Mouse (Mus musculus) brain, embryonic 14.5 days (tissue): Measurements from ENCODE around the gene Fam57a. TPM values are rescaled to one million over a fixed set of nuclear protein-coding genes. Genes with fewer than 3 reads are reported as not detected.

Experiments
- DNase-seq: peaks from one replicate; pipeline ENCODE4 v3.0.0-alpha.2; 2011; ENCODE audit warnings: low read depth
- CTCF ChIP-seq: fragments of 200-500 bp; IDR thresholded peaks from 2 replicates; pipeline ENCODE4 v1.5.1; 2012; ENCODE audit warnings: inconsistent platforms, mild to moderate bottlenecking, moderate library complexity, borderline replicate concordance; ENCODE audit not compliant: insufficient read depth, insufficient read length; ENCODE audit errors: extremely low read depth
- POLR2A ChIP-seq: fragments of 200-500 bp; IDR thresholded peaks from 2 replicates; pipeline ENCODE4 v1.6.1; 2012; ENCODE audit warnings: mild to moderate bottlenecking, inconsistent platforms, borderline replicate concordance; ENCODE audit not compliant: poor library complexity, insufficient read depth, insufficient read length, severe bottlenecking; ENCODE audit errors: extremely low read depth
- polyA plus RNA-seq: library from polyadenylated mRNA; depleted of rRNA; stranded (reverse); fragments of >200 nt; gene quantifications from 2 replicates; pipeline ENCODE4 v1.2.3, GENCODE M21; 2012; rRNA removed

Fam57a gene
- polyA plus RNA-seq, 1 experiment = 32.1 TPM

DNA sequence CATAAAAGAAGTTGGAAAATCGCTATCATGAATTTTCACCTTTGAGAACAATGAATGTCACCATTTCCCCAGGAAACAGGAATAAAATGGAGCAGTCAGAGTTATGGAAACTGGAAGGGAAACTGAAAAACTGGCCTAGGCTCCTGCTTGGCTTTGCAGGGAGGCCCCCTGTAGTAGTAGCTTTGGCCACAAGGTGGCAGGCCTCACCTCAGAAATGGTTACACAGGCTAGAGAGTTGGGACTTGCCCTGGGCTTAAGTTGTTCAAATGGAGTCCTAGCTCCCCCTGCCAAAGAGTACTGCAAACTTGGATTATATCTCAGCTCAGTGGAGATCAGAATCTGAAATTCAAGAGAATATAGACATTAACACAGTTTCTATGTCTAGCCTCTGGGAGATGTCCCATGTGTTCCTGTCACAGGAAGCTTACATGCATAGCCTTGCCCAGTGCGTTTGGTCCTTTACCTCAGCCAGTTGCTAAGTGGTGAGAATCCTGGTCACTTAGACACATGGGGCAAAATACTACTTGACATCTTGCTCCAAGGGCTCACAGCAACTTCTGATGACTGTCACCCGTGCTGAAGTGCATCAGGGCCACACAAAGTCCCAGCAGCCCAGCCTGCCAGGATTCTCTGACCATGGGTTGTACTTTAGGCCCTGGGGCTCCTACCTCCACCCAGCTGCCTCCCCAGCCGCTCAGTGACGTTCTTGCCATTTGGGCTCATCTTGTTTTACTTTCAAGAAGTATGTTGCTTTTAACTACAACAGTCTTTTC is 73.9 kb downstream of the Fam57a start:
- peak; percentile 91 for DNase-seq
- TF ChIP-seq POLR2A (no peak), CTCF (peak; percentile 95)

DNA sequence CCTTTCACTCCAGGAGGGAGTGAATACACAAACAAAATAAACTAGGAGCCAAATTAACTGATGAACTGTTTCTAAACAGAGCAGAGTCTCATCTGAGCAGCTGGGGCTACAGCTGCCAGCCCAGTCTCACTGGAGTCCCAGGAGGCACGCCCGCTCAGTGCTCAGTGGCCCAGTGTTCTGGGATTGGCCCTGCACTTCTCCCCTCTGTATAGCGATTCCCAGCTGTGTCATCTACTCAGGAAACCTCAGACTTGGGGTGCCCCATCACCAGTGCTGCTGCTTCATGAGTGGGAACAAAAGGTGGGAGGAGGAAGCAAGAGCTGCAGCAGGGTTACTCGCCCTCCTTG is 74.4 kb downstream of the Fam57a start:
- no peak for DNase-seq
- TF ChIP-seq CTCF (no peak), POLR2A (no peak)

- peak; percentile 85 for DNase-seq
- TF ChIP-seq POLR2A = no peak
- TF ChIP-seq CTCF = no peak
Measured at GRCm38 (mm10) chr11:76255431-76256001, 76.0 kb downstream of the Fam57a start.

DNA sequence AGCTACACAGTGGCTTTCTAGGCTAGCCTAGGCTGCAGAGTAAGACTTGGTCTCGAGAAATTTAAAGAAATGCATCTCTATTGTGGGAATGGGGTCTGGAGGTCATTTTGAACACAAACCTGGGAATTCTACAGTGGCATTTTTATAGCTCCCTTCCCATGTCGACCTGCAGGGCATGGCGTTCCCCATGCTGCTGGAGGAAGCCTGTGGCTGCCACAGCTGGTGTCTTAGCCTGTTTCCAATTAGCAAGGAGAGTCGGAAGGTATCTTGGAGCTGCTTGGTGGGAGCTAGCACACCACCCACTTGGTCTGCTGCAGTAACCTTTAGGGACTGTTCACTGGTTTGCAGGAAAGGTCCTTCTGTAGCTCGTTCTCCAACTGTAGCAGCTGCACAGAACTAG is 76.7 kb downstream of the Fam57a start:
- no peak for TF ChIP-seq CTCF
- no peak for TF ChIP-seq POLR2A
- DNase-seq = peak; percentile 10

GRCm38 (mm10) chr11:76257386-76257785 is 77.9 kb downstream of the Fam57a start:
- TF ChIP-seq CTCF = no peak
- TF ChIP-seq POLR2A = no peak
- DNase-seq = no peak

- no peak for DNase-seq
- TF ChIP-seq CTCF (no peak), POLR2A (no peak)
Measured at GRCm38 (mm10) chr11:76258511-76258910, 79.0 kb downstream of the Fam57a start.

DNA sequence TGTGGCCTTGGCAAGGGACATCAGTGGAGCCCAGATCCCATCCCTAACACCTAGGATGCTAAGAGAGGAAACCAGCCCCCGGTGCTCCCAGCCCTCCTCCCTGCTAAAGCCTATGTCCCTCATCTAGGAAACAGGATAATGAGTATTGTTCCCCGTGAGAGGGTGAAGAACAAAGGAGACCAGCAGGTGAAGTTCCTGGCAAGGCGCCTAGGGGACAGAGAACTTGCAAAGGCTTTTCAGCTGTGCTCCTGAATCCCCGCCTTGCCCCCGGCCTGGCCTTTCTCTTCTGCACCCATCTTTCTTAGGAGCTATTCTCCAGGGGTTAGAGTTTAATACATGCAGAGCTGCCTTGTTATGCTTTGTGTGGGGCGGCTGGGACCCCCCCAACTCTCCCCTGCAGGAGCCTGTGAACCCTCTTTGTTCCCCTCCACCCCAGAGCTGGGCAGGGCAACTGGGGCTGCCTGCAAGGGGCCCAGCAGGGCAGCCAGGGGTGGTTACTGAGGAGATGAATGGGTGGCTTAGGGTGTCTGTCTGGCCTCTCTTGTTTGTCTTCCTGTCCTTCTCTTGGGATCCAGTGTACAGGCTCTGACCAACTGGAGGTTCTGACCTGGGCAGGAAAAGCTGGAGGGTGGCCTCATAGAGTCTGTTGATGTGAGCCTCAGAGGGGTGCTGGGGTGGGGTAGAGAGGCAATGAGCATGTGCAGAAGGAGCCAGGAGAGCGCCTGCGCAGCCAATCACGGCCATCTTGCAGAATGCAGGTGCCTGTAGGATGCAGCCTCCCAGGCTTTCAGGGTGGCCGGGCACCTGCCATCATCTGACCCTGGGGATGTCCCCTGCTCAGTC is 81.0 kb downstream of the Fam57a start:
- no peak for TF ChIP-seq CTCF
- TF ChIP-seq POLR2A = no peak
- DNase-seq = peak; percentile 43

DNA sequence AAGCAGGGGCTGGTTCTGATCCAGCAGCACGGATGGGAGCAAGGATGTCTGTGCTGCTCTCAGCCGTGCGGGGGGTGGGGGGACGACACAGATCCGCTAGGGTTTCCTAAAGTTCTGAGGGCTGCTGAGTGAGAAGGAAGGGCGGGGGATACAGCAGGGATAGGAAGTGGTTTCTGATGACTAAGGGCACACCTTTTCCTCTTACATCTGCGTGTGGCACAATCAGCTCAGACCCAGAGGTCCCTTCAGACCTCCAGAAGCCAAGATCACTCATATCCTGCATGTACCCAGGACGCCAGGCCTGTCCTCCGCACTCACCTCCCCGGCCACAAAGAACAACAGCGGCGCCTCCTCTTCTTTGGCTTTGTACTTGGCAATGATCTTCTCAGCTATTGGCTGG is 81.8 kb downstream of the Fam57a start:
- DNase-seq = no peak
- TF ChIP-seq CTCF = no peak
- no peak for TF ChIP-seq POLR2A

DNA sequence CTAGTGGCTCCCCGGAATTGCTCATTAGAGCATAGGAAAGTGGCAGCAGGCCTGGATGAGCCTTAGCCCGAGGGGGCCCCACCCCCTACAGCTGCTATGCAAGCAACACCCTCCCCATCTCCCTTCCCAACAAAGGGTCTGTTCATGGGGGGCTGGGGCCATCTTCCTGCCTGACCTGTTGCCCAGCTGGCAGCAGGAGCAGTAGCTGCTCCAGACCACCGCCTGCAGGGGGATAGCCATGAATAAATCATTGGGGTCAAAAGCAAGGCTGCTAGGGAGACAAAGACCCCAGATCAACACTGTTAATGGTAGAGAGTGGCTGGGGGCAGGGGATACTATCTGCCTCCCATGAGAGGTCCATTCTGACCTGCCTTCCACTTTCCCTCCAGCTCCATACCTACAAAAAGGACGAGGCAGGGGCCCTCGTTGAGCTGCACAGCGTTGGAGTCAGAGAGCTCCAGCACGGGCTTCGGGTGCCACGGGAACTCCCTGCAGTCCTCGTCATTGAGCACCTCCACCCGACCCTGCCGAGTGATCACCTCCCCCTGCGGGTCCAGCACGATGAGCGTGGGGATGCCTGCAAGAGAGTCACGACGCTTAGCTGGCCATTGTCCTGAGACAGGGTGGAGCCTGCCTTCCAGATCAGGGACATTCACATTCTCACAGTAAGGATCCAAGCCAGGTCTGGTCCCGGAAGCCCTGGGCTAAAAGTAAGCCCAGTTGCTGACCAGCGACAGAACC is 83.3 kb downstream of the Fam57a start:
- TF ChIP-seq POLR2A = no peak
- no peak for TF ChIP-seq CTCF
- DNase-seq = peak; percentile 64

Other genes starting within 250 kb of the Fam57a start
- 1.7 and 3.1 TPM in 2 replicates for gene Rph3al, start 241.2 kb upstream of the Fam57a start, polyA plus RNA-seq
- 3.3 and 3.7 TPM in 2 replicates for gene 1700016K19Rik, start 179.8 kb upstream of the Fam57a start, polyA plus RNA-seq
- 3.4 and 6.0 TPM in 2 replicates for gene Rflnb, start 151.9 kb upstream of the Fam57a start, polyA plus RNA-seq
- gene Vps53, start within 50 bp of the Fam57a start, polyA plus RNA-seq = 49.1 and 55.8 TPM in 2 replicates
- gene Dbil5, start 37.9 kb downstream of the Fam57a start, polyA plus RNA-seq = 0.24 and 0.75 TPM in 2 replicates
- gene Gemin4, start 38.0 kb downstream of the Fam57a start, polyA plus RNA-seq = 12.0 and 12.5 TPM in 2 replicates
- gene Mrm3, start 64.0 kb downstream of the Fam57a start, polyA plus RNA-seq = 11.6 and 12.9 TPM in 2 replicates
- gene Glod4, start 64.1 kb downstream of the Fam57a start, polyA plus RNA-seq = 31.5 and 41.0 TPM in 2 replicates
- 33.9 and 40.9 TPM in 2 replicates for gene Nxn, start 219.5 kb downstream of the Fam57a start, polyA plus RNA-seq
- 32.5 and 36.8 TPM in 2 replicates for gene Timm22, start 227.3 kb downstream of the Fam57a start, polyA plus RNA-seq